Mouse (Mus musculus) liver, embryonic 14.5 days (tissue): ENCODE measurements around the gene Cyp2b23. TPM values are rescaled to one million over a fixed set of nuclear protein-coding genes. Genes with fewer than 3 reads are reported as not detected.
"Not testable (repeated sequence)": the region's sequence is repeated elsewhere in the genome, so short reads cannot be mapped to it uniquely, and the experiment has no call there.

Experiments used
- ATAC-seq: fragments of 200-750 bp; cut with Nextera tagmentation; 2 replicates; pipeline ENCODE4 v1.8.0; 2017; ENCODE audit warnings: moderate number of reproducible peaks, mild to moderate bottlenecking, moderate library complexity; ENCODE audit not compliant: insufficient read depth
- DNase-seq, 3 experiments: peaks; one replicate each; pipeline ENCODE4 v3.0.0-alpha.2; 2012 to 2013; ENCODE audit warnings: low read depth in 3 of 3, low spot score in 3 of 3
- H3K27ac ChIP-seq: fragments of 300-500 bp; sonication (generic); 2 replicates; pipeline ENCODE4 v1.5.1; 2014; ENCODE audit warnings: moderate library complexity, mild to moderate bottlenecking, control low read depth, inconsistent platforms
- H3K27me3 ChIP-seq: fragments of 300-500 bp; sonication (generic); 2 replicates; pipeline ENCODE4 v1.6.1; 2014; ENCODE audit warnings: mild to moderate bottlenecking, low read length, moderate library complexity; ENCODE audit not compliant: control insufficient read depth, insufficient read depth
- H3K36me3 ChIP-seq: fragments of 300-500 bp; sonication (generic); replicated peaks from 2 replicates; pipeline ENCODE4 v1.6.1; 2014; ENCODE audit warnings: low read depth; ENCODE audit not compliant: control insufficient read depth, insufficient read depth
- H3K4me1 ChIP-seq, 2 experiments: fragments of 200-500 bp in 1 of 2; fragments of 300-500 bp in 1 of 2; sonication (generic) in 1 of 2; replicated peaks; 2 replicates each; pipeline ENCODE4 v1.6.1; 2012 to 2014; ENCODE audit warnings: antibody characterized with exemption in 1 of 2, inconsistent platforms in 1 of 2, low read length in 1 of 2; ENCODE audit not compliant: control insufficient read depth in 2 of 2, insufficient read depth in 2 of 2
- H3K4me2 ChIP-seq: fragments of 300-500 bp; sonication (generic); 2 replicates; pipeline ENCODE4 v1.6.1; 2014; ENCODE audit warnings: low read depth, mild to moderate bottlenecking, control low read depth, moderate library complexity
- H3K4me3 ChIP-seq, 2 experiments: fragments of 200-500 bp in 1 of 2; fragments of 300-500 bp in 1 of 2; sonication (generic) in 1 of 2; 2 replicates each; pipeline ENCODE4 v1.5.1; 2012 to 2014; ENCODE audit warnings: low read depth in 2 of 2, low read length in 2 of 2, mild to moderate bottlenecking in 2 of 2, control low read depth in 1 of 2, inconsistent platforms in 1 of 2, moderate library complexity in 1 of 2; ENCODE audit not compliant: insufficient read depth in 1 of 2
- H3K9ac ChIP-seq: fragments of 300-500 bp; sonication (generic); replicated peaks from 2 replicates; pipeline ENCODE4 v1.6.1; 2014; ENCODE audit warnings: mild to moderate bottlenecking, control low read depth, moderate library complexity
- H3K9me3 ChIP-seq: fragments of 300-500 bp; sonication (generic); 2 replicates; pipeline ENCODE4 v1.6.1; 2016; ENCODE audit warnings: low read length, mixed read lengths; ENCODE audit not compliant: control insufficient read depth
- CTCF ChIP-seq: IDR thresholded peaks from 2 replicates; pipeline ENCODE4 v1.5.1; 2016; ENCODE audit warnings: antibody characterized with exemption, low read depth, control low read depth
- EP300 ChIP-seq: IDR thresholded peaks from 2 replicates; pipeline ENCODE4 v1.6.1; 2016; ENCODE audit warnings: antibody characterized with exemption, low read depth
- WGBS: fragments of 180-500 bp; shearing (Covaris S2); extraction: QIAGEN DNeasy Blood & Tissue Kit; methylation state at CpG from one replicate; pipeline ENCODE4 v1.1.7; 2014; ENCODE audit not compliant: insufficient replicate concordance; 5-methylcytosine and 5-hydroxymethylcytosine counted together
- polyA plus RNA-seq, 2 experiments: library from polyadenylated mRNA; depleted of rRNA in 1 of 2; stranded (reverse) in 1 of 2; unstranded in 1 of 2; fragments of >200 nt; fragmentation: Nextera tagmentation in 1 of 2; extraction: Ambion mirVana in 1 of 2; gene quantifications; 2 replicates each; pipeline versions ENCODE4 v1.2.1 to v1.2.3; 2012 to 2014

Cyp2b23 gene
- polyA plus RNA-seq, 2 experiments = not detected

- H3K9me3 ChIP-seq = no peaks in the 10 kb centered on the region
- H3K36me3 ChIP-seq = no peaks in the 10 kb centered on the region
- H3K4me1 ChIP-seq = no peaks in the 10 kb centered on the region
- DNase-seq = no peak
- H3K4me2 ChIP-seq = no peak overlapping the region
- WGBS = 44% methylated on average over 2 of the region's 2 CpGs
- no peak for TF ChIP-seq CTCF
- TF ChIP-seq EP300 = no peak
- no peak for ATAC-seq
- no peak overlapping the region for H3K4me3 ChIP-seq
- H3K9ac ChIP-seq = no peak overlapping the region
- no peaks in the 10 kb centered on the region for H3K27me3 ChIP-seq
- H3K27ac ChIP-seq = no peak overlapping the region
These were observed 524 bp downstream of the Cyp2b23 start for GRCm38 (mm10) chr7:26685713-26686112.

DNA sequence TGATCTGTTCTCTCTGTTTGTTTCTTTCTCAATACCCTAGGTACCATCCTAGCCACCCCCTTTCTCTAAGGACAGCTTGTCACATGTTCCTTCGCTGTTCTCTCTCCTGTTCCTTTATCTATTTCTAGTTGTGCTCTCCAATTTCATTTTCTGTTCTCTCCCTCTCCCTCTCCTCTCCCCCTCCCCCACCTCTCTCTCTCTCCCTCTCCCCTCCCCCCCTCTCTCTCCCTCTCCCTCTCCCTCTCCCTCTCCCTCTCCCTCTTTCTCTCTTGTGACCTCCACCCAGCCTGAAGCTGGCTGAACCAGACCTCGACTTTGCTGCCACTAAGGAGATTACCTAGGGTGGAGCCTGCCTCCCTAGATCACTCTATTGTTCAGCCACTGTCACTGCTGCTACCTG is 18.8 kb downstream of the Cyp2b23 start:
- 14% methylated on average over 2 of the region's 2 CpGs for WGBS
- not testable (repeated sequence) for H3K4me2 ChIP-seq, H3K27me3 ChIP-seq, ATAC-seq, DNase-seq, H3K4me1 ChIP-seq, H3K9ac ChIP-seq, H3K9me3 ChIP-seq, H3K36me3 ChIP-seq, H3K4me3 ChIP-seq, H3K27ac ChIP-seq

DNA sequence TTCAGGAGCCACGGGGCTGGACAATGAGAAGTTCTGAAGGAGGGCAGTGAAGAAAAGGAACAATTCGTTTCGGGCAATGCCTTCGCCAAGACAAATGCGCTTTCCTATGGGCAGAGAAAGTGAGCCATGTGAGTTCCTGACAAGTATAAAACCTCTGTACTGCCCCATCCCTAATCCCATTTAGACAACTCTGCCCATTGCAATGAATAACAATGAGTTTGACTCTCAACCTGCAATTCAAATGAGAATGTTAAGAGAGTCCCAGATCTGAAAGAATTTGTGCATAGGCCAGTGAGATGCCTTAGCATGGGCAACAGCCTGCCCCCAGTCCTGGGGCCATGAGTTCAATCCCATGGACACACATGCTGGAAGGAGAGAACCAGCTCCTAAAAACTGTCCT is 20.2 kb downstream of the Cyp2b23 start:
- no peaks in the 10 kb centered on the region for H3K9me3 ChIP-seq
- H3K4me3 ChIP-seq = no peak overlapping the region
- no peak overlapping the region for H3K27ac ChIP-seq
- DNase-seq = no peak
- no peaks in the 10 kb centered on the region for H3K27me3 ChIP-seq
- H3K4me2 ChIP-seq = no peak overlapping the region
- WGBS = 71% methylated on average over 5 of the region's 5 CpGs
- no peak overlapping the region for H3K9ac ChIP-seq
- no peaks in the 10 kb centered on the region for H3K36me3 ChIP-seq
- TF ChIP-seq CTCF (no peak), EP300 (no peak)
- no peak for ATAC-seq
- H3K4me1 ChIP-seq = no peaks in the 10 kb centered on the region

DNA sequence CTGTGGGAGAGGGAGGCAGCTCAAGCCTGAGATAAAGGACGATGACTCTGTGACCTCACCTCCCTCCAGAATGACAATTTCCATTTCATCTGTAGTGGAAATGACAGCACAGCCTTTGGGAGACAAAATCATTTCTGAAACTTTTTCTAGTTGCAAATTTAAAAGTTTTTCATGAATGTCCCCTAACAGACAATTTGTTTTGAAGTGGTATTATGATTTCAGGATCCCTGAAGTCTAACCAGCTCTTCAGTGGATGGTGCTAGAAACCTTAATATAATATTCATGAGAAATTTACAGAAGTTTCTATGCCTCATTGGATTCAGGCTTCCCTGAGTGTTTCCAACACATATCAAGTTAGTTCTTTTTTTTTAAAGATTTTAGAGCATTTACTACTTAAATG is 67.9 kb downstream of the Cyp2b23 start, which contains the start of gene Vmn1r185:
TSS of gene Vmn1r185 (minus strand) at position 101 of the 400 bp plus-strand sequence.
- H3K4me1 ChIP-seq, DNase-seq, H3K27ac ChIP-seq, H3K9ac ChIP-seq, H3K9me3 ChIP-seq, H3K36me3 ChIP-seq, ATAC-seq, H3K4me2 ChIP-seq, H3K27me3 ChIP-seq, H3K4me3 ChIP-seq: not testable (repeated sequence)
- WGBS = 56% methylated on average over 1 of the region's 1 CpGs

Other genes starting within 250 kb of the Cyp2b23 start
- not detected in 2 replicates for gene Nlrp9a, start 151.4 kb downstream of the Cyp2b23 start, polyA plus RNA-seq (2012; rRNA removed)
- not detected in 2 replicates for gene Nlrp9a, start 151.4 kb downstream of the Cyp2b23 start, polyA plus RNA-seq (2014; fragmentation: Nextera tagmentation; extraction: Ambion mirVana)
- not detected in 2 replicates for gene Vmn1r185, start 68.0 kb downstream of the Cyp2b23 start, polyA plus RNA-seq (2012; rRNA removed)
- not detected in 2 replicates for gene Vmn1r185, start 68.0 kb downstream of the Cyp2b23 start, polyA plus RNA-seq (2014; fragmentation: Nextera tagmentation; extraction: Ambion mirVana)
- not detected in 2 replicates for gene Cyp2b19, start 70.7 kb upstream of the Cyp2b23 start, polyA plus RNA-seq (2012; rRNA removed)
- gene Cyp2b19, start 70.7 kb upstream of the Cyp2b23 start, polyA plus RNA-seq (2014; fragmentation: Nextera tagmentation; extraction: Ambion mirVana) = not detected in 2 replicates
- gene Cyp2g1, start 122.5 kb upstream of the Cyp2b23 start, polyA plus RNA-seq (2012; rRNA removed) = not detected in 2 replicates
- not detected in 2 replicates for gene Cyp2g1, start 122.5 kb upstream of the Cyp2b23 start, polyA plus RNA-seq (2014; fragmentation: Nextera tagmentation; extraction: Ambion mirVana)
- 0.21 and 0.31 TPM in 2 replicates for gene Cyp2a5, start 148.9 kb upstream of the Cyp2b23 start, polyA plus RNA-seq (2012; rRNA removed)
- gene Cyp2a5, start 148.9 kb upstream of the Cyp2b23 start, polyA plus RNA-seq (2014; fragmentation: Nextera tagmentation; extraction: Ambion mirVana) = 0.32 and 0.87 TPM in 2 replicates